Mouse (Mus musculus) intestine, postnatal 0 days (tissue): ENCODE measurements around the gene Phtf1. TPM values are rescaled to one million over a fixed set of nuclear protein-coding genes. Genes with fewer than 3 reads are reported as not detected.
A peak's percentile ranks its signal among the peaks of the same experiment; 100 is the strongest.

Experiments
- ATAC-seq: fragments of 200-750 bp; cut with Nextera tagmentation; 2 replicates; pipeline ENCODE4 v1.8.0; 2017; ENCODE audit warnings: mild to moderate bottlenecking, moderate TSS enrichment, moderate library complexity
- H3K27ac ChIP-seq: fragments of 300-500 bp; sonication (generic); 2 replicates; pipeline ENCODE4 v1.5.1; 2014; ENCODE audit warnings: mild to moderate bottlenecking, low read depth, low read length, moderate library complexity
- H3K27me3 ChIP-seq: fragments of 300-500 bp; sonication (generic); replicated peaks from 2 replicates; pipeline ENCODE4 v1.6.1; 2014; ENCODE audit warnings: low read length, mixed read lengths; ENCODE audit not compliant: control insufficient read depth, insufficient read depth
- H3K36me3 ChIP-seq: fragments of 300-500 bp; sonication (generic); 2 replicates; pipeline ENCODE4 v1.6.1; 2014; ENCODE audit warnings: mild to moderate bottlenecking, moderate library complexity; ENCODE audit not compliant: control insufficient read depth, insufficient read depth
- H3K4me1 ChIP-seq: fragments of 300-500 bp; sonication (generic); replicated peaks from 2 replicates; pipeline ENCODE4 v1.6.1; 2014; ENCODE audit warnings: antibody characterized with exemption, low read length, mixed read lengths; ENCODE audit not compliant: control insufficient read depth, insufficient read depth
- H3K4me2 ChIP-seq: fragments of 300-500 bp; sonication (generic); replicated peaks from 2 replicates; pipeline ENCODE4 v1.6.1; 2014; ENCODE audit warnings: low read depth, mild to moderate bottlenecking, moderate library complexity
- H3K4me3 ChIP-seq: fragments of 300-500 bp; sonication (generic); 2 replicates; pipeline ENCODE4 v1.5.1; 2014; ENCODE audit warnings: low read depth, low read length
- H3K9ac ChIP-seq: fragments of 300-500 bp; sonication (generic); 2 replicates; pipeline ENCODE4 v1.6.1; 2014; ENCODE audit warnings: mild to moderate bottlenecking, low read depth, low read length
- H3K9me3 ChIP-seq: fragments of 300-500 bp; sonication (generic); 2 replicates; pipeline ENCODE4 v1.6.1; 2016; ENCODE audit warnings: mixed run types; ENCODE audit not compliant: control insufficient read depth
- CTCF ChIP-seq: sonication (generic); IDR thresholded peaks from 2 replicates; pipeline ENCODE4 v1.5.1; 2016; ENCODE audit warnings: low read depth, mild to moderate bottlenecking, control low read depth, antibody characterized with exemption, moderate library complexity
- WGBS: fragments of 180-500 bp; shearing (Covaris S2); extraction: QIAGEN DNeasy Blood & Tissue Kit; methylation state at CpG from one replicate; pipeline ENCODE4 v1.1.7; 2014; 5-methylcytosine and 5-hydroxymethylcytosine counted together
- polyA plus RNA-seq: library from polyadenylated mRNA; unstranded; fragments of >200 nt; fragmentation: Nextera tagmentation; extraction: Ambion mirVana; gene quantifications from 2 replicates; pipeline ENCODE4 v1.2.1, GENCODE M21; 2015

Phtf1 gene
- polyA plus RNA-seq, 1 experiment from 2014 or later: 7.1 TPM

GRCm38 (mm10) chr3:104009924-104010662 is 42.2 kb downstream of the Phtf1 start:
- no peak for ATAC-seq
- peaks cover 44% of the 10 kb centered on the region for H3K36me3 ChIP-seq
- no peak overlapping the region for H3K4me3 ChIP-seq
- no peaks in the 10 kb centered on the region for H3K9me3 ChIP-seq
- no peak overlapping the region for H3K9ac ChIP-seq
- WGBS: 88% methylated on average over 5 of the region's 5 CpGs
- H3K27me3 ChIP-seq: no peaks in the 10 kb centered on the region
- H3K4me2 ChIP-seq: no peak overlapping the region
- H3K27ac ChIP-seq: no peak overlapping the region
- no peaks in the 10 kb centered on the region for H3K4me1 ChIP-seq
- TF ChIP-seq CTCF: peak; percentile 48

GRCm38 (mm10) chr3:104011972-104012371 is 44.1 kb downstream of the Phtf1 start:
- H3K9me3 ChIP-seq: no peaks in the 10 kb centered on the region
- H3K27ac ChIP-seq: no peak overlapping the region
- H3K9ac ChIP-seq: no peak overlapping the region
- no peak for ATAC-seq
- TF ChIP-seq CTCF: no peak
- no peaks in the 10 kb centered on the region for H3K27me3 ChIP-seq
- H3K4me3 ChIP-seq: no peak overlapping the region
- 85% methylated on average over 2 of the region's 2 CpGs for WGBS
- no peaks in the 10 kb centered on the region for H3K4me1 ChIP-seq
- H3K4me2 ChIP-seq: no peak overlapping the region
- H3K36me3 ChIP-seq: peaks cover 37% of the 10 kb centered on the region

GRCm38 (mm10) chr3:104017931-104018330 is 50.0 kb downstream of the Phtf1 start:
- Histone ChIP-seq H3K36me3 (peaks cover 48% of the 10 kb centered on the region), H3K27me3 (no peaks in the 10 kb centered on the region), H3K9me3 (no peaks in the 10 kb centered on the region), H3K4me3 (no peak overlapping the region), H3K4me1 (no peaks in the 10 kb centered on the region), H3K9ac (no peak overlapping the region), H3K4me2 (no peak overlapping the region), H3K27ac (no peak overlapping the region)
- ATAC-seq: no peak
- WGBS: 91% methylated on average over 3 of the region's 3 CpGs
- TF ChIP-seq CTCF: no peak

GRCm38 (mm10) chr3:104019453-104019852 is 51.5 kb downstream of the Phtf1 start:
- peak; percentile 48 for TF ChIP-seq CTCF
- H3K36me3 ChIP-seq: peaks cover 41% of the 10 kb centered on the region

GRCm38 (mm10) chr3:104020101-104020500 is 52.2 kb downstream of the Phtf1 start:
- 86% methylated on average over 12 of the region's 12 CpGs for WGBS
- Histone ChIP-seq H3K9me3 (no peaks in the 10 kb centered on the region), H3K27me3 (no peaks in the 10 kb centered on the region), H3K9ac (no peak overlapping the region), H3K27ac (no peak overlapping the region), H3K4me3 (no peak overlapping the region), H3K4me2 (no peak overlapping the region), H3K4me1 (no peaks in the 10 kb centered on the region), H3K36me3 (peaks cover 34% of the 10 kb centered on the region)
- ATAC-seq: no peak
- no peak for TF ChIP-seq CTCF

More at GRCm38 (mm10) chr3:104019453-104019852, 51.5 kb downstream of the Phtf1 start:
- Histone ChIP-seq H3K4me1 (no peaks in the 10 kb centered on the region), H3K4me3 (no peak overlapping the region), H3K9me3 (no peaks in the 10 kb centered on the region), H3K4me2 (no peak overlapping the region), H3K27ac (no peak overlapping the region), H3K9ac (no peak overlapping the region), H3K27me3 (no peaks in the 10 kb centered on the region)
- WGBS: 66% methylated on average over 4 of the region's 4 CpGs
- ATAC-seq: no peak

GRCm38 (mm10) chr3:104026938-104027337 is 59.0 kb downstream of the Phtf1 start:
- Histone ChIP-seq H3K9ac (no peak overlapping the region), H3K4me3 (no peak overlapping the region), H3K36me3 (peaks cover 32% of the 10 kb centered on the region), H3K9me3 (no peaks in the 10 kb centered on the region), H3K4me1 (no peaks in the 10 kb centered on the region), H3K27ac (no peak overlapping the region), H3K27me3 (no peaks in the 10 kb centered on the region), H3K4me2 (no peak overlapping the region)
- WGBS: 48% methylated on average over 3 of the region's 3 CpGs
- no peak for TF ChIP-seq CTCF
- peak; percentile 53; the same call in 1 of the 2 replicates for ATAC-seq

- WGBS: 87% methylated on average over 1 of the region's 1 CpGs
- Histone ChIP-seq H3K36me3 (peaks cover 34% of the 10 kb centered on the region), H3K4me2 (no peak overlapping the region), H3K27ac (no peak overlapping the region), H3K4me3 (no peak overlapping the region), H3K9me3 (no peaks in the 10 kb centered on the region), H3K9ac (no peak overlapping the region), H3K4me1 (no peaks in the 10 kb centered on the region), H3K27me3 (no peaks in the 10 kb centered on the region)
- ATAC-seq: no peak
- TF ChIP-seq CTCF: no peak
Observed at GRCm38 (mm10) chr3:104032086-104032485, 64.2 kb downstream of the Phtf1 start.
